Mouse (Mus musculus): ENCODE measurements around the gene Cdh18.
A peak's percentile ranks its signal among the peaks of the same experiment; 100 is the strongest.
"Not testable (repeated sequence)": the region's sequence is repeated elsewhere in the genome, so short reads cannot be mapped to it uniquely, and the experiment has no call there.

Cdh18 gene

GRCm38 (mm10) chr15:22969424-22969823 is 420.6 kb downstream of the Cdh18 start:
- DNase-seq: no peak

GRCm38 (mm10) chr15:22980136-22980535 is 431.3 kb downstream of the Cdh18 start:
- DNase-seq: no peak

DNA sequence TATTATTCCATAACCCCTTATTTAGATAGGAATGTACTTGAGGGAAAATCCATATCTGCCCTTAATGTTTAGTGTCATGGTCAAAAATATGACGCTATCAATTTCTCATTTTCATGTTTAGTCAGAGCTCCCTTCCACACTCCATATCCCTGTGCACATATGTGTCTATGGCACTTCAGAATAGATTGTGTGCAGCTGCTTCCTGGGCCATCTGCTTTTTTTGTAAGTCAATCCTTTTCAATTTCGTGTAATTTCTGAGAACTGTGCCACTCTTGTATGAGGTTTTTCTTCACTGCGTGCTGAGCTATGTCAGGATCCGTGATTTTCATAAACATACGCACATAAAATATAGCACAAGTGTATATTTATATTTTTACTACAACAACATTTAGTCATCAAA is 435.8 kb downstream of the Cdh18 start:
- no peak for DNase-seq

- no peak for DNase-seq
Observed at GRCm38 (mm10) chr15:23016680-23017079, 467.9 kb downstream of the Cdh18 start.

GRCm38 (mm10) chr15:23021151-23021550 is 472.3 kb downstream of the Cdh18 start:
- DNase-seq: no peak

- DNase-seq: no peak
Observed at GRCm38 (mm10) chr15:23022635-23023034, 473.8 kb downstream of the Cdh18 start.

GRCm38 (mm10) chr15:23035551-23036207 is 486.9 kb downstream of the Cdh18 start:
- DNase-seq: no peak

DNA sequence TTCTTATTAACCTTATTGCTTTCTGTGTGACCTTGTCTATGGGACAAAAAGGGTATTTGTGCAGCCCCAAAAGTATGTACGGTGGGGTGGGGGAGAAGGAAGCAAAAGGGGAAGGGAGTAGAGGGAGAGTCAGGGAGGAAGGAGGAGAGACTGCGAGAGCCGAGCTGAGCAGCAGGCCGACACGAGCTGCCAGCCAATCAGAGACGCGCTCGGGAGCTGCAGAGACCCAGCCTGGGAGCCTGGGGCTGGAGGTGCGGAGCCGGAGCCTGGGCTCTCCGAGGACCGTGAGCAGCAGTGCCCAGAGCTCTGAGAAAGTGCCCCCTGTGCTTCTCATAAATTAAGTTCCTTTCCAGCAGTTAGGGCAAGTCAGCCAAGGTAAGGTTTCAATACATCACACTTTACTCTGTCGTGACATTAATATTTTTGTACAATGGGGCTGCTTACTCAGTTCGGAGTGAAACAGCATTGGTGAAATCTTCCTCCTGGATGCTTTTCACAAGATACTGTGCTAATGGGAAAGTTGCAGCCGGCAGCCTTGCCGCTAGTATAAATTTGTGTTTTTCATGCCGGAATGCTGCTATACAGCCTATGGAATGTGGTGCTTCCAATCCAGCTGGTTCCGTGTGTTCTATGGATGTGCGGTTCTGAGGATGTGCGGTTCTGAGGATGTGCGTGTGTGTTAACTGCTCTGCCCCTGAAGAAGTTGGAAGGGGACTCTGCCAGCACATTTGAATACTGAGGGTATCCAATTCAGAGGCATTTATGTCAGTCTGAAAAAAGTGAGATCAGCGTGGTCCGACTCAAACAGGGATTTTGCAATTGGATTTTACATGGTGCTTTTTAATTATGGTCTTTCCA is 487.6 kb downstream of the Cdh18 start:
- DNase-seq: peak; percentile 45

GRCm38 (mm10) chr15:23037561-23037960 is 488.7 kb downstream of the Cdh18 start:
- no peak for DNase-seq

GRCm38 (mm10) chr15:23046127-23046785 is 497.4 kb downstream of the Cdh18 start:
- no peak for DNase-seq

- DNase-seq: no peak
Observed at GRCm38 (mm10) chr15:23052006-23052405, 503.2 kb downstream of the Cdh18 start.

DNA sequence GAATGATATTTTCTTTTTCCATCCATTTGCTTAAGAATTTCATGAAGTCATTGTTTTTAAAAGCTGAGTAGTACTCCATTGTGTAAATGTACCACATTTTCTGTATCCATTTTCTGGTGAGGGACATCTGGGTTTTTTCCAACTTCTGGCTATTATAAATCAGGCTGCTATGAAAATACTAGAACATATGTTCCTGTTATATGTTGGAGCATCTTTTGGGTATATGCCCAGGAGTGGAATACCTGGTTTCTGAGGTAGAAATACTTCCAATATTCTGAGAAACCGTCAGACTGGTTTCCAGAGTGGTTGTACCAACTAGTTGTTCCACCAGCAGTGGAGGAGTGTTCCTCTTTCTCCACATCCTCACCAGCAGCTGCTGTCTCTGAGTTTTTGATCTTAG is 536.5 kb downstream of the Cdh18 start:
- DNase-seq: not testable (repeated sequence)

- no peak for DNase-seq
Observed at GRCm38 (mm10) chr15:23087535-23087934, 538.7 kb downstream of the Cdh18 start.

DNA sequence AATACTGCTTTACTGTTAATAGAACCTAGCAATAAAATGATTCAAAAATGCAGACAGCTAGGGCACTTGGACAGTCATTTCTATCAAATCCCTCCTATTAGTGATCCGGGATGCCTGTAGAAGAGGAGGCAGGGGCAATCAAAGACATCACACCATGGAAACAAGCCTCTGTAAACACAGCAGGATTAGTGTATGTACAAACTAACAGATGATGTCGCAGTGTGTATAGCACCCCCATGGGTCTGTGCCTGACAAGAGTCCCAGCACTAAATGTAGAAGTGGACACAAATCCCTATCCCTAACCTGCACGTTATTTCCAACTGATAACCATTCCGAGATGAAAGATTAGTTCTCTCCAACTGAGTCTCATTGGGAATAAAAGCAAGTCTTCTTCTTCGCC is 547.8 kb downstream of the Cdh18 start:
- no peak for DNase-seq

DNA sequence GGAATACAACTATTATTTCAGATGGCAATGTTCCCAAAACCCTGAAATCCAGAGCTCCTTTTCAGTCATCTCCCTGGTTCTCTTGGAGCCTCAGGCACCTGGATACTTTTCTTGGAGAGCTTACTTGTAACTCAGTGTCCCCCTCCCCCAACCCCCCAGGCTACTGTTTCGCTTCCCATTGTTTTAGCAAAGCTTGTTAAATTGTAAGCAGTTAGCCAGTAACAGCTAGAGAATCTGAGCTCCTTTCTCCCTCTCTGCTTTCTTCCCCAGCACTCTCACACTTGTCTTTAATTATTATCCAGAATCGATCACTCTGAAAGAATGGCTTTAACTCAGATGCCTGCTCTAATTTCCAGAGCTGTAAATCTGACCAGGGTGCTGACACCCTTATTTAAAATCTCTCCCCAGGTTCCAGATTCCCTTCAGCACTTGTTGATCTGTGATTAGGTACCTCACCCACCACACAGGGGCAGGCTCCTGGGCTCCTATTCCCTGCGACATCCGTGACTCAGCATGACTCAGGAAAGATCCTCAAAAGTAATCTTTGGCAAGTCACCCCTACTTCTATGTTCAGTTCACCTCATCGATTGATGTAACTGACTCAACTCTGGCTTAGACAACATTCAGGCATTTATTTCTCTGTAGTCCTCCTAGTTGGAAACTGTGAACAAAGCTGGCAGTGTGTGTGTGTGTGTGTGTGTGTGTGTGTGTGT is 556.0 kb downstream of the Cdh18 start:
- no peak for DNase-seq

DNA sequence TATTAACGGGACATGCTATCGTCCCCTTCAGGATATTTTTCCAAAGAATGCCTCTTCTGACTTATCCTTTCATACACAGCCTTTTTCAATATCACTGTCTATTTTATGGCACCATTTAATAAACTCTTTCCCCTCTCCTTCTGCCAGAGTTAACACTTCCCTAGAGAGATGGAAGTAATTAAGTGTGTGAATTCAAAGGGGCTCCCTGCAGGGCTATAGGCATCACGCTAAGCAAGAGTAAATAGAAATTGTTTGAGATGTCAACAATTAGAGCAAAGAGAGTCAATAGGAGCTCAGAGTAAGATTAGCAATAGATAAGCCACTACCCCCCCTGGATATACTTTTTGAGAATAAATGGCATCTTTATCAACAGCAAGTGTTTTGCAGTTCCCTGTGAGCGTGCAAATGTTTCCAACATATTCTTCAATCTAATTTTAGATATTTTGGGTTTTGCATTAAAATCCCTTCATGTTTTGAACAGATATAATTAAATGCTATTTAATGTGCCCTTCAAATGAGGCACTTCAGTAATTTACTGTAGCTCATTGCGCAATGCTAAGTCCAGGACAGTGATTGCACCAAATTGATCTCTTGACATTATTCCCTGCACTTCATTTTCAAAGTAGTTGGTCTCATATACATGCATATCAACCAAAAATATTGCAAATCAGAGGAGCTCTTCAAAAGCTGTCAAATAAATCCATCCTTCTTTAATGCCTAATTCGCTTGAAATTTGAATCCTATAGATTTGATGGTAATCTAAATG is 586.3 kb downstream of the Cdh18 start:
- DNase-seq: no peak

DNA sequence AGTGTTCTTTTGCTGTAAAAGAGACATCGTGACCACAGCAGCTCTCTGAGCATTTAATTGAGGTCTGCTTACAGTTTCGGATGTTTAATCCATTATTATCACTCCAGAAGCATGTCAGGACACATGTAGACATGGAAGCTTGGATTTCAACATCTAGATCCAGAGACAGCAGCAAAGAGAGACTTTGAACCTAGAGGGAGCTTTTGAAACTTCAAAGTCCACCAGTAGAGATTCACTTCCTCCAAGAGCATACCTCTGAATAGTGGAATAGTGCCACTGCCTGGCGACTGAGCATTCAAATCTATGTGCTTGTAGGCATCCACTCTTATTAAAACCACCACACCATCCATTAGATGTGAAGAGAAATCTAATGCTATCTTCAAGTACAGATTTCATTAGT is 588.1 kb downstream of the Cdh18 start:
- DNase-seq: no peak

- not testable (repeated sequence) for DNase-seq
Observed at GRCm38 (mm10) chr15:23142907-23143306, 594.1 kb downstream of the Cdh18 start.

GRCm38 (mm10) chr15:23155883-23156282 is 607.1 kb downstream of the Cdh18 start:
- no peak for DNase-seq

DNA sequence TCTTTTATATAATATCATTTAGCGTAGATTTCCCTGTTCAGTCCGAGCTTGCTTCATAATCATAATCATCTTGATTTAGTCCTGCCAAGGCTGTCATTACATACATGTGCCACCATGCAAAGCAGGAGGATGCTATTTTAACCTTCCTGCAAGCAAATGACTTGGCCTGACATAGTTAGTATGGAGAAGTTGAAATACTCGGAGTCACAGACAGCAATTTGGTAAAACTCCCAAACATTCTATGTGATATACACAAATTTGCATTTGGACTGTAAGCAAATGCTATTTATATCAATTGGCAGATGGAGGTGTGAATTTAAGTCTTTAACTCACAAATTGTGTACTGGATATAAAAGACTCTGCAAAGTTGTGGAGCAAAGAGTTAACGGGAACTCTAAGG is 616.0 kb downstream of the Cdh18 start:
- no peak for DNase-seq

- no peak for DNase-seq
Observed at GRCm38 (mm10) chr15:23174623-23175022, 625.8 kb downstream of the Cdh18 start.

- DNase-seq: no peak
Observed at GRCm38 (mm10) chr15:23212068-23212467, 663.2 kb downstream of the Cdh18 start.
